Mouse (Mus musculus) spleen, adult 2 months (tissue): ENCODE results near the gene Slc35b1.

Experiments
- CTCF ChIP-seq: fragments of 200-500 bp; IDR thresholded peaks from 2 replicates; pipeline ENCODE4 v1.5.1; 2011; ENCODE audit warnings: mild to moderate bottlenecking, inconsistent platforms; ENCODE audit not compliant: insufficient read depth, insufficient read length, insufficient replicate concordance; ENCODE audit errors: extremely low read depth
- POLR2A ChIP-seq: fragments of 200-500 bp; IDR thresholded peaks from 2 replicates; pipeline ENCODE4 v1.6.1; 2011; ENCODE audit warnings: low read depth, low read length, inconsistent platforms

DNA sequence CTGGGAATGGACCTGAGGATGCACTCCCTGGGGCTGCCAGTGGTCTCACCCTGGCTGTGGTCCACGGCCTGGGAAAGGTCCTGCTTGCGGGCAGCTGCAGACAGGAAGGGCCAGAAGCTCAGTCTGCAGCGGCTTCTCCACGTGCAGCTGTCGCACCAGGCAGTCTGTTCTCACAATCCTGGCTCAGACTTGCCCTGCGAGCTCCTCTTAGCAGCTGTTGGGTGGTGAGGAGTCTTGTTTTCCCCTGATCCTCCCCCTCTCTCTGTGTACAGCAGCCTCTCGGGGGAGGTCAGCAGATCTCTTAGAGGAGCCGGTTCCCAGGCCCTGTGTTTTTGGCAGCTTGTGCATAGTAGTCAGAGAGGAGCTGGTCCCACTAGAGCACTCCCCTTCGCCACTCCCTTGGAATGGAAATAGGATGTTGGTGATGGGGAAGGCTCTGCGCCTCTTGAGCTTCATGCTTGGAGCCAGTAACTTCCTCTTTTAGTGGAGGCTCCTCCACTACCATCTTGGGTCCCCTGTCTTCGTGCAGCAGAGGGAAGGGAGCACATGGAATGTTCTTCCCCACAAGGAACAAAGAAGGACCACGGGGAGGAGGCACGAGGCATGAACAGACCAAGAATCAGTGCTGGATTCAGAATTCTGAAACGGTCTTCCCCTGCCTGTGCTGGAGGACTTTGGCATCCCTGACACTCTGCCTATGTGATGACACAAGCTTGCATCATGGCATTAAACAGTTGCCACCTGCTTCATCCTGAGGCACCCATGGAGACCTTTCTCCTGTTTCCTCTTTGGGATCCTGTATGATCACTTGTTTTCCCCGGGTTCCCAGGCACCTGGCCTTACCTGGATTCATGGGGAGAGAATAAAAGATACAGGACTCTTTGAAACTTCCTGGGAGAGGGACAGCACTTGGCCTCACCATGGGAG lies 14.3 kb upstream of the Slc35b1 start:
- TF ChIP-seq CTCF (no peak), POLR2A (no peak)
